Mouse (Mus musculus): ENCODE measurements around the gene Dcaf6. TPM values are rescaled to one million over a fixed set of nuclear protein-coding genes. Genes with fewer than 3 reads are reported as not detected.
"Not testable (repeated sequence)": the region's sequence is repeated elsewhere in the genome, so short reads cannot be mapped to it uniquely, and the experiment has no call there.

Dcaf6 gene
- polyA plus RNA-seq, 1 experiment from 2014 or later = 14.3 TPM

- Histone ChIP-seq H3K27me3 (replicated peaks; ENCODE audit: control insufficient read depth, insufficient read depth, low read length) (no peaks in the 10 kb centered on the region), H3K4me3 (ENCODE audit: low read depth, low read length) (no peak overlapping the region), H3K4me2 (ENCODE audit: low read length) (no peak overlapping the region), H3K9me3 (ENCODE audit: control insufficient read depth, low read length) (no peaks in the 10 kb centered on the region), H3K36me3 (ENCODE audit: control insufficient read depth, insufficient read depth, low read length) (peaks cover 6% of the 10 kb centered on the region; the same call in 1 of the 2 replicates), H3K27ac (ENCODE audit: low read depth) (no peak overlapping the region), H3K9ac (ENCODE audit: low read length) (no peak overlapping the region), H3K4me1 (replicated peaks; ENCODE audit: control insufficient read depth, insufficient read depth, low read length) (no peaks in the 10 kb centered on the region)
- ATAC-seq (replicated peaks; ENCODE audit: low FRiP score, low TSS enrichment, low read depth) (no peak), DNase-seq (ENCODE audit: low spot score) (no peak)
- 32% methylated on average over 2 of the region's 2 CpGs for WGBS
Measured at GRCm38 (mm10) chr1:165356347-165356746, 103.9 kb downstream of the Dcaf6 start.

- Histone ChIP-seq H3K9me3 (ENCODE audit: control insufficient read depth, low read length) (no peaks in the 10 kb centered on the region), H3K36me3 (ENCODE audit: control insufficient read depth, insufficient read depth, low read length) (peaks cover 18% of the 10 kb centered on the region; the same call in 1 of the 2 replicates), H3K27me3 (replicated peaks; ENCODE audit: control insufficient read depth, insufficient read depth, low read length) (no peaks in the 10 kb centered on the region), H3K27ac (ENCODE audit: low read depth) (no peak overlapping the region), H3K9ac (ENCODE audit: low read length) (no peak overlapping the region), H3K4me1 (replicated peaks; ENCODE audit: control insufficient read depth, insufficient read depth, low read length) (no peaks in the 10 kb centered on the region), H3K4me2 (ENCODE audit: low read length) (no peak overlapping the region), H3K4me3 (ENCODE audit: low read depth, low read length) (no peak overlapping the region)
- ATAC-seq (replicated peaks; ENCODE audit: low FRiP score, low TSS enrichment, low read depth) = peak; percentile 68
- DNase-seq (ENCODE audit: low spot score) = no peak
Measured at GRCm38 (mm10) chr1:165348627-165349026, 111.6 kb downstream of the Dcaf6 start.

GRCm38 (mm10) chr1:165344453-165344852, 115.8 kb downstream of the Dcaf6 start:
- no peaks in the 10 kb centered on the region for H3K9me3 ChIP-seq (ENCODE audit: control insufficient read depth, low read length)
- WGBS = 71% methylated on average over 4 of the region's 4 CpGs
- ATAC-seq (replicated peaks; ENCODE audit: low FRiP score, low TSS enrichment, low read depth) (no peak), DNase-seq (ENCODE audit: low spot score) (no peak)
- no peak overlapping the region for H3K9ac ChIP-seq (ENCODE audit: low read length)
- no peaks in the 10 kb centered on the region for H3K36me3 ChIP-seq (ENCODE audit: control insufficient read depth, insufficient read depth, low read length)
- no peak overlapping the region for H3K4me2 ChIP-seq (ENCODE audit: low read length)
- no peak overlapping the region for H3K4me3 ChIP-seq (ENCODE audit: low read depth, low read length)
- no peak overlapping the region for H3K27ac ChIP-seq (ENCODE audit: low read depth)
- H3K4me1 ChIP-seq (replicated peaks; ENCODE audit: control insufficient read depth, insufficient read depth, low read length) = no peaks in the 10 kb centered on the region
- H3K27me3 ChIP-seq (replicated peaks; ENCODE audit: control insufficient read depth, insufficient read depth, low read length) = no peaks in the 10 kb centered on the region

GRCm38 (mm10) chr1:165342126-165342525, 118.1 kb downstream of the Dcaf6 start:
- Histone ChIP-seq H3K27ac (ENCODE audit: low read depth) (no peak overlapping the region), H3K36me3 (ENCODE audit: control insufficient read depth, insufficient read depth, low read length) (peaks cover 11% of the 10 kb centered on the region; the same call in 1 of the 2 replicates), H3K9ac (ENCODE audit: low read length) (no peak overlapping the region), H3K27me3 (replicated peaks; ENCODE audit: control insufficient read depth, insufficient read depth, low read length) (no peaks in the 10 kb centered on the region), H3K4me1 (replicated peaks; ENCODE audit: control insufficient read depth, insufficient read depth, low read length) (no peaks in the 10 kb centered on the region), H3K4me2 (ENCODE audit: low read length) (no peak overlapping the region), H3K4me3 (ENCODE audit: low read depth, low read length) (no peak overlapping the region), H3K9me3 (ENCODE audit: control insufficient read depth, low read length) (no peaks in the 10 kb centered on the region)
- 77% methylated on average over 7 of the region's 7 CpGs for WGBS
- ATAC-seq (replicated peaks; ENCODE audit: low FRiP score, low TSS enrichment, low read depth) (no peak), DNase-seq (ENCODE audit: low spot score) (no peak)

- no peak for DNase-seq (ENCODE audit: low spot score)
- WGBS = 76% methylated on average over 3 of the region's 3 CpGs
- no peak for ATAC-seq (replicated peaks; ENCODE audit: low FRiP score, low TSS enrichment, low read depth)
- no peaks in the 10 kb centered on the region for H3K4me1 ChIP-seq (replicated peaks; ENCODE audit: control insufficient read depth, insufficient read depth, low read length)
- H3K9me3 ChIP-seq (ENCODE audit: control insufficient read depth, low read length) = no peaks in the 10 kb centered on the region
- no peak overlapping the region for H3K27ac ChIP-seq (ENCODE audit: low read depth)
- H3K9ac ChIP-seq (ENCODE audit: low read length) = no peak overlapping the region
- H3K27me3 ChIP-seq (replicated peaks; ENCODE audit: control insufficient read depth, insufficient read depth, low read length) = no peaks in the 10 kb centered on the region
- H3K4me2 ChIP-seq (ENCODE audit: low read length) = no peak overlapping the region
- peaks cover 9% of the 10 kb centered on the region for H3K36me3 ChIP-seq (ENCODE audit: control insufficient read depth, insufficient read depth, low read length)
- H3K4me3 ChIP-seq (ENCODE audit: low read depth, low read length) = no peak overlapping the region
Measured at GRCm38 (mm10) chr1:165332797-165333196, 127.5 kb downstream of the Dcaf6 start.

- no peaks in the 10 kb centered on the region for H3K27me3 ChIP-seq (replicated peaks; ENCODE audit: control insufficient read depth, insufficient read depth, low read length)
- H3K27ac ChIP-seq (ENCODE audit: low read depth) = no peak overlapping the region
- no peak overlapping the region for H3K4me2 ChIP-seq (ENCODE audit: low read length)
- H3K4me3 ChIP-seq (ENCODE audit: low read depth, low read length) = no peak overlapping the region
- H3K4me1 ChIP-seq (replicated peaks; ENCODE audit: control insufficient read depth, insufficient read depth, low read length) = no peaks in the 10 kb centered on the region
- H3K36me3 ChIP-seq (ENCODE audit: control insufficient read depth, insufficient read depth, low read length) = peaks cover 15% of the 10 kb centered on the region
- no peaks in the 10 kb centered on the region for H3K9me3 ChIP-seq (ENCODE audit: control insufficient read depth, low read length)
- H3K9ac ChIP-seq (ENCODE audit: low read length) = no peak overlapping the region
- DNase-seq (ENCODE audit: low spot score) (no peak), ATAC-seq (replicated peaks; ENCODE audit: low FRiP score, low TSS enrichment, low read depth) (no peak)
Measured at GRCm38 (mm10) chr1:165330859-165331258, 129.4 kb downstream of the Dcaf6 start.

- not testable (repeated sequence) for H3K4me3 ChIP-seq (ENCODE audit: low read depth, low read length); H3K4me1 ChIP-seq (replicated peaks; ENCODE audit: control insufficient read depth, insufficient read depth, low read length); ATAC-seq (replicated peaks; ENCODE audit: low FRiP score, low TSS enrichment, low read depth); H3K9ac ChIP-seq (ENCODE audit: low read length); H3K4me2 ChIP-seq (ENCODE audit: low read length); H3K27me3 ChIP-seq (replicated peaks; ENCODE audit: control insufficient read depth, insufficient read depth, low read length); H3K27ac ChIP-seq (ENCODE audit: low read depth); H3K9me3 ChIP-seq (ENCODE audit: control insufficient read depth, low read length); DNase-seq (ENCODE audit: low spot score)
- H3K36me3 ChIP-seq (ENCODE audit: control insufficient read depth, insufficient read depth, low read length) = peaks cover 20% of the 10 kb centered on the region
- 91% methylated on average over 17 of the region's 17 CpGs for WGBS
Measured at GRCm38 (mm10) chr1:165328384-165329289, 131.6 kb downstream of the Dcaf6 start.

- 53% methylated on average over 5 of the region's 5 CpGs for WGBS
- Histone ChIP-seq H3K4me1 (replicated peaks; ENCODE audit: control insufficient read depth, insufficient read depth, low read length) (no peaks in the 10 kb centered on the region), H3K9ac (ENCODE audit: low read length) (no peak overlapping the region), H3K27me3 (replicated peaks; ENCODE audit: control insufficient read depth, insufficient read depth, low read length) (no peaks in the 10 kb centered on the region), H3K36me3 (ENCODE audit: control insufficient read depth, insufficient read depth, low read length) (peaks cover 27% of the 10 kb centered on the region), H3K4me3 (ENCODE audit: low read depth, low read length) (no peak overlapping the region), H3K4me2 (ENCODE audit: low read length) (no peak overlapping the region), H3K27ac (ENCODE audit: low read depth) (no peak overlapping the region), H3K9me3 (ENCODE audit: control insufficient read depth, low read length) (no peaks in the 10 kb centered on the region)
- DNase-seq (ENCODE audit: low spot score) (no peak), ATAC-seq (replicated peaks; ENCODE audit: low FRiP score, low TSS enrichment, low read depth) (no peak)
Measured at GRCm38 (mm10) chr1:165327831-165328230, 132.4 kb downstream of the Dcaf6 start.

- H3K27ac ChIP-seq (ENCODE audit: low read depth) = no peak overlapping the region
- ATAC-seq (replicated peaks; ENCODE audit: low FRiP score, low TSS enrichment, low read depth) = no peak
- no peaks in the 10 kb centered on the region for H3K4me1 ChIP-seq (replicated peaks; ENCODE audit: control insufficient read depth, insufficient read depth, low read length)
- H3K27me3 ChIP-seq (replicated peaks; ENCODE audit: control insufficient read depth, insufficient read depth, low read length) = no peaks in the 10 kb centered on the region
- no peak overlapping the region for H3K4me3 ChIP-seq (ENCODE audit: low read depth, low read length)
- no peak for DNase-seq (ENCODE audit: low spot score)
- no peak overlapping the region for H3K9ac ChIP-seq (ENCODE audit: low read length)
- H3K36me3 ChIP-seq (ENCODE audit: control insufficient read depth, insufficient read depth, low read length) = peaks cover 27% of the 10 kb centered on the region
- WGBS = 33% methylated on average over 2 of the region's 2 CpGs
- no peak overlapping the region for H3K4me2 ChIP-seq (ENCODE audit: low read length)
- H3K9me3 ChIP-seq (ENCODE audit: control insufficient read depth, low read length) = no peaks in the 10 kb centered on the region
Measured at GRCm38 (mm10) chr1:165327370-165327769, 132.9 kb downstream of the Dcaf6 start.

Data from intestine, embryonic 14.5 days (tissue).